Mouse (Mus musculus): Measurements from ENCODE around the gene Adcy2.

Adcy2 gene

GRCm38 (mm10) chr13:68828441-68828840 lies 170.9 kb downstream of the Adcy2 start:
- in situ Hi-C loops (cut with MboI, MseI): no loop called here

GRCm38 (mm10) chr13:68826461-68826860 lies 172.9 kb downstream of the Adcy2 start:
- in situ Hi-C loops (cut with MboI, MseI): no loop called here

- in situ Hi-C loops (cut with MboI, MseI): no loop called here
These were observed 178.3 kb downstream of the Adcy2 start for GRCm38 (mm10) chr13:68820858-68821579.

GRCm38 (mm10) chr13:68815704-68816477 lies 183.4 kb downstream of the Adcy2 start:
- in situ Hi-C loops (cut with MboI, MseI): no loop called here

- in situ Hi-C loops (cut with MboI, MseI): no loop called here
These were observed 188.2 kb downstream of the Adcy2 start for GRCm38 (mm10) chr13:68811185-68811584.

- in situ Hi-C loops (cut with MboI, MseI): no loop called here
These were observed 199.6 kb downstream of the Adcy2 start for GRCm38 (mm10) chr13:68799777-68800176.

GRCm38 (mm10) chr13:68793286-68793685 lies 206.1 kb downstream of the Adcy2 start:
- in situ Hi-C loops (cut with MboI, MseI): no loop called here

- in situ Hi-C loops (cut with MboI, MseI): no loop called here
These were observed 211.9 kb downstream of the Adcy2 start for GRCm38 (mm10) chr13:68787286-68788061.

GRCm38 (mm10) chr13:68783096-68783495 lies 216.2 kb downstream of the Adcy2 start:
- in situ Hi-C loops (cut with MboI, MseI): no loop called here

- in situ Hi-C loops (cut with MboI, MseI): no loop called here
These were observed 221.2 kb downstream of the Adcy2 start for GRCm38 (mm10) chr13:68778011-68778672.

- in situ Hi-C loops (cut with MboI, MseI): no loop called here
These were observed 225.6 kb downstream of the Adcy2 start for GRCm38 (mm10) chr13:68773599-68774211.

- in situ Hi-C loops (cut with MboI, MseI): no loop called here
These were observed 230.8 kb downstream of the Adcy2 start for GRCm38 (mm10) chr13:68768588-68768987.

- in situ Hi-C loops (cut with MboI, MseI): no loop called here
These were observed 233.3 kb downstream of the Adcy2 start for GRCm38 (mm10) chr13:68765896-68766578.

- in situ Hi-C loops (cut with MboI, MseI): no loop called here
These were observed 234.7 kb downstream of the Adcy2 start for GRCm38 (mm10) chr13:68764614-68765013.

- in situ Hi-C loops (cut with MboI, MseI): no loop called here
These were observed 249.5 kb downstream of the Adcy2 start for GRCm38 (mm10) chr13:68749801-68750200.

GRCm38 (mm10) chr13:68749370-68749769 lies 250.0 kb downstream of the Adcy2 start:
- in situ Hi-C loops (cut with MboI, MseI): no loop called here

- in situ Hi-C loops (cut with MboI, MseI): no loop called here
These were observed 253.9 kb downstream of the Adcy2 start for GRCm38 (mm10) chr13:68745426-68745825.

GRCm38 (mm10) chr13:68712661-68713060 lies 286.7 kb downstream of the Adcy2 start:
- in situ Hi-C loops (cut with MboI, MseI): no loop called here

GRCm38 (mm10) chr13:68707296-68707747 lies 292.0 kb downstream of the Adcy2 start:
- in situ Hi-C loops (cut with MboI, MseI): no loop called here

GRCm38 (mm10) chr13:68684919-68685318 lies 314.4 kb downstream of the Adcy2 start:
- in situ Hi-C loops (cut with MboI, MseI): no loop called here

- in situ Hi-C loops (cut with MboI, MseI): no loop called here
These were observed 318.9 kb downstream of the Adcy2 start for GRCm38 (mm10) chr13:68680429-68680828.

Data from T-helper 2 cell (primary cell).